Mouse (Mus musculus): Measurements from ENCODE around the gene Dapk1. TPM values are rescaled to one million over a fixed set of nuclear protein-coding genes. Genes with fewer than 3 reads are reported as not detected.
A peak's percentile ranks its signal among the peaks of the same experiment; 100 is the strongest.
"Not testable (repeated sequence)": the region's sequence is repeated elsewhere in the genome, so short reads cannot be mapped to it uniquely, and the experiment has no call there.

The Dapk1 gene
- polyA plus RNA-seq (2012; rRNA removed) = 34.8 and 37.7 TPM in 2 replicates

GRCm38 (mm10) chr13:60601436-60602415 lies at the start of gene Dapk1:
Dapk1 (plus strand) TSS chr13:60601947.
- peak; percentile 85 for DNase-seq (ENCODE audit: low spot score)

GRCm38 (mm10) chr13:60553326-60553725 lies 48.4 kb upstream of the Dapk1 start:
- no peak for DNase-seq (ENCODE audit: low spot score)

GRCm38 (mm10) chr13:60556476-60556875 lies 45.3 kb upstream of the Dapk1 start:
- DNase-seq (ENCODE audit: low spot score) = no peak

GRCm38 (mm10) chr13:60556911-60557310 lies 44.8 kb upstream of the Dapk1 start:
- DNase-seq (ENCODE audit: low spot score) = no peak

- DNase-seq (ENCODE audit: low spot score) = no peak
These were observed 37.4 kb upstream of the Dapk1 start for GRCm38 (mm10) chr13:60564303-60564702.

GRCm38 (mm10) chr13:60568934-60569548 lies 32.7 kb upstream of the Dapk1 start:
- no peak for DNase-seq (ENCODE audit: low spot score)

- no peak for DNase-seq (ENCODE audit: low spot score)
These were observed 32.2 kb upstream of the Dapk1 start for GRCm38 (mm10) chr13:60569549-60569941.

GRCm38 (mm10) chr13:60573541-60573940 lies 28.2 kb upstream of the Dapk1 start:
- DNase-seq (ENCODE audit: low spot score) = no peak

GRCm38 (mm10) chr13:60573971-60574370 lies 27.8 kb upstream of the Dapk1 start:
- DNase-seq (ENCODE audit: low spot score) = no peak

GRCm38 (mm10) chr13:60578541-60578940 lies 23.2 kb upstream of the Dapk1 start:
- no peak for DNase-seq (ENCODE audit: low spot score)

- DNase-seq (ENCODE audit: low spot score) = no peak
These were observed 6.9 kb upstream of the Dapk1 start for GRCm38 (mm10) chr13:60594866-60595265.

- DNase-seq (ENCODE audit: low spot score) = no peak
These were observed 6.2 kb upstream of the Dapk1 start for GRCm38 (mm10) chr13:60595519-60595918.

GRCm38 (mm10) chr13:60602416-60603251 lies 887 bp downstream of the Dapk1 start:
- DNase-seq (ENCODE audit: low spot score) = peak; percentile 53

GRCm38 (mm10) chr13:60603252-60603562 lies 1.5 kb downstream of the Dapk1 start:
- DNase-seq (ENCODE audit: low spot score) = no peak

- no peak for DNase-seq (ENCODE audit: low spot score)
These were observed 5.7 kb downstream of the Dapk1 start for GRCm38 (mm10) chr13:60607411-60607810.

- no peak for DNase-seq (ENCODE audit: low spot score)
These were observed 6.8 kb downstream of the Dapk1 start for GRCm38 (mm10) chr13:60608411-60609046.

- no peak for DNase-seq (ENCODE audit: low spot score)
These were observed 7.5 kb downstream of the Dapk1 start for GRCm38 (mm10) chr13:60609234-60609633.

- DNase-seq (ENCODE audit: low spot score) = no peak
These were observed 8.8 kb downstream of the Dapk1 start for GRCm38 (mm10) chr13:60610558-60610957.

- not testable (repeated sequence) for DNase-seq (ENCODE audit: low spot score)
These were observed 9.2 kb downstream of the Dapk1 start for GRCm38 (mm10) chr13:60610971-60611370.

GRCm38 (mm10) chr13:60612160-60612559 lies 10.4 kb downstream of the Dapk1 start:
- DNase-seq (ENCODE audit: low spot score) = no peak

GRCm38 (mm10) chr13:60614154-60614553 lies 12.4 kb downstream of the Dapk1 start:
- no peak for DNase-seq (ENCODE audit: low spot score)
